Mouse (Mus musculus) adrenal gland, postnatal 36 days (tissue): ENCODE data around the gene Csnk1d. TPM values are rescaled to one million over a fixed set of nuclear protein-coding genes. Genes with fewer than 3 reads are reported as not detected.

Experiments
- DNase-seq, 2 experiments: peaks; one replicate each; pipeline ENCODE4 v3.0.0; 2021; ENCODE audit warnings: mixed read lengths in 1 of 2
- total RNA-seq, 2 experiments: library from RNA; stranded (reverse); gene quantifications; 2 replicates each; pipeline ENCODE4 v1.2.3; 2021

The Csnk1d gene
- total RNA-seq, 2 experiments from 2014 or later = 126 to 127 TPM

GRCm38 (mm10) chr11:120954936-120955335 is 36.2 kb downstream of the Csnk1d start:
- DNase-seq = no peak

- DNase-seq = no peak
Measured at GRCm38 (mm10) chr11:120951731-120952730, 39.1 kb downstream of the Csnk1d start.

GRCm38 (mm10) chr11:120951237-120951636 is 39.9 kb downstream of the Csnk1d start:
- DNase-seq = no peak

GRCm38 (mm10) chr11:120950281-120951202 is 40.6 kb downstream of the Csnk1d start:
- DNase-seq = peak; percentile 89 to 93

GRCm38 (mm10) chr11:120949863-120950262 is 41.3 kb downstream of the Csnk1d start:
- DNase-seq = no peak

- DNase-seq = peak in 1 of 2 experiments; percentile 60
Measured at GRCm38 (mm10) chr11:120948861-120949851, 42.0 kb downstream of the Csnk1d start.

- no peak for DNase-seq
Measured at GRCm38 (mm10) chr11:120948328-120948727, 42.8 kb downstream of the Csnk1d start, which contains the start of gene Slc16a3. Slc16a3 (plus strand) TSS chr11:120948480.

- DNase-seq = no peak
Measured at GRCm38 (mm10) chr11:120945926-120946325, 45.2 kb downstream of the Csnk1d start.

- DNase-seq = no peak
Measured at GRCm38 (mm10) chr11:120945266-120945665, 45.9 kb downstream of the Csnk1d start.

- no peak for DNase-seq
Measured at GRCm38 (mm10) chr11:120940959-120941358, 50.2 kb downstream of the Csnk1d start.

- DNase-seq = no peak
Measured at GRCm38 (mm10) chr11:120939712-120940341, 51.3 kb downstream of the Csnk1d start.

GRCm38 (mm10) chr11:120938795-120939194 is 52.3 kb downstream of the Csnk1d start:
- DNase-seq = no peak

- DNase-seq = no peak
Measured at GRCm38 (mm10) chr11:120937976-120938375, 53.2 kb downstream of the Csnk1d start.

GRCm38 (mm10) chr11:120932564-120933398 is 58.3 kb downstream of the Csnk1d start, which contains the start of gene Ccdc57:
Ccdc57 (minus strand) TSS chr11:120932872.
- DNase-seq = peak; percentile 88 to 89

- no peak for DNase-seq
Measured at GRCm38 (mm10) chr11:120931479-120931878, 59.7 kb downstream of the Csnk1d start.

GRCm38 (mm10) chr11:120928468-120928867 is 62.7 kb downstream of the Csnk1d start:
- DNase-seq = no peak

GRCm38 (mm10) chr11:120922528-120922927 is 68.6 kb downstream of the Csnk1d start:
- DNase-seq = no peak

GRCm38 (mm10) chr11:120917756-120918155 is 73.4 kb downstream of the Csnk1d start:
- DNase-seq = no peak

GRCm38 (mm10) chr11:120916477-120916876 is 74.7 kb downstream of the Csnk1d start:
- no peak for DNase-seq

- no peak for DNase-seq
Measured at GRCm38 (mm10) chr11:120913796-120914195, 77.3 kb downstream of the Csnk1d start.
